Mouse (Mus musculus) layer of hippocampus, postnatal 10 days (tissue): ENCODE data around the gene Sdf2. TPM values are rescaled to one million over a fixed set of nuclear protein-coding genes. Genes with fewer than 3 reads are reported as not detected.

Source experiments
- DNase-seq, 2 experiments: peaks; one replicate each; pipeline ENCODE4 v3.0.0; 2021; ENCODE audit warnings: low spot score in 2 of 2
- long read RNA-seq: library from polyadenylated mRNA; stranded (forward); transcript quantifications from one replicate; pipeline ENCODE4 v2.0.0, GENCODE M21; 2023
- total RNA-seq, 2 experiments: library from RNA; stranded (reverse); gene quantifications; 2 replicates each; pipeline ENCODE4 v1.2.3; 2021

The Sdf2 gene
- 10 to 100 TPM; 57.0 to 67.2 TPM for total RNA-seq
- long read RNA-seq, transcript Sdf2-201 (3 exons, 1,268 nt), result major isoform, 71 of 86 reads
- long read RNA-seq, partial matches to known transcripts, result 8 of 86 reads
- long read RNA-seq, other reads (novel, unspliced or antisense), result 6 of 86 reads

- DNase-seq, result peak; percentile 81 to 85
Measured at GRCm38 (mm10) chr11:78245627-78246317, at the start of gene Sdf2, which contains the start of gene Supt6. TSS of gene Sdf2 (plus strand) at chr11:78245746. TSS of gene Supt6 (minus strand) at chr11:78245987.

GRCm38 (mm10) chr11:78202372-78202771 is 43.2 kb upstream of the Sdf2 start:
- no peak for DNase-seq

- DNase-seq, result no peak
Measured at GRCm38 (mm10) chr11:78204287-78204686, 41.3 kb upstream of the Sdf2 start.

- DNase-seq, result no peak
Measured at GRCm38 (mm10) chr11:78205361-78206206, 40.0 kb upstream of the Sdf2 start.

GRCm38 (mm10) chr11:78207190-78207589 is 38.4 kb upstream of the Sdf2 start:
- DNase-seq, result no peak

- no peak for DNase-seq
Measured at GRCm38 (mm10) chr11:78209886-78210285, 35.7 kb upstream of the Sdf2 start.

- DNase-seq, result no peak
Measured at GRCm38 (mm10) chr11:78210615-78211014, 34.9 kb upstream of the Sdf2 start.

GRCm38 (mm10) chr11:78211513-78211912 is 34.0 kb upstream of the Sdf2 start:
- no peak for DNase-seq

- DNase-seq, result no peak
Measured at GRCm38 (mm10) chr11:78213086-78213817, 32.3 kb upstream of the Sdf2 start.

- DNase-seq, result peak; percentile 17 to 38
Measured at GRCm38 (mm10) chr11:78215709-78216317, 29.7 kb upstream of the Sdf2 start.

GRCm38 (mm10) chr11:78223586-78223985 is 22.0 kb upstream of the Sdf2 start:
- DNase-seq, result no peak

GRCm38 (mm10) chr11:78231518-78231917 is 14.0 kb upstream of the Sdf2 start:
- no peak for DNase-seq

GRCm38 (mm10) chr11:78240193-78240857 is 5.2 kb upstream of the Sdf2 start:
- DNase-seq, result peak; percentile 24 to 43

- DNase-seq, result no peak
Measured at GRCm38 (mm10) chr11:78245261-78245626, 302 bp upstream of the Sdf2 start.

GRCm38 (mm10) chr11:78246318-78247011 is 919 bp downstream of the Sdf2 start:
- DNase-seq, result no peak

GRCm38 (mm10) chr11:78247012-78247348 is 1.4 kb downstream of the Sdf2 start:
- DNase-seq, result no peak

- no peak for DNase-seq
Measured at GRCm38 (mm10) chr11:78247727-78248140, 2.2 kb downstream of the Sdf2 start.

GRCm38 (mm10) chr11:78256618-78257017 is 11.1 kb downstream of the Sdf2 start:
- DNase-seq, result no peak

- no peak for DNase-seq
Measured at GRCm38 (mm10) chr11:78260489-78261258, 15.1 kb downstream of the Sdf2 start.
